Mouse (Mus musculus): ENCODE data around the gene Sorbs2.

The Sorbs2 gene

DNA sequence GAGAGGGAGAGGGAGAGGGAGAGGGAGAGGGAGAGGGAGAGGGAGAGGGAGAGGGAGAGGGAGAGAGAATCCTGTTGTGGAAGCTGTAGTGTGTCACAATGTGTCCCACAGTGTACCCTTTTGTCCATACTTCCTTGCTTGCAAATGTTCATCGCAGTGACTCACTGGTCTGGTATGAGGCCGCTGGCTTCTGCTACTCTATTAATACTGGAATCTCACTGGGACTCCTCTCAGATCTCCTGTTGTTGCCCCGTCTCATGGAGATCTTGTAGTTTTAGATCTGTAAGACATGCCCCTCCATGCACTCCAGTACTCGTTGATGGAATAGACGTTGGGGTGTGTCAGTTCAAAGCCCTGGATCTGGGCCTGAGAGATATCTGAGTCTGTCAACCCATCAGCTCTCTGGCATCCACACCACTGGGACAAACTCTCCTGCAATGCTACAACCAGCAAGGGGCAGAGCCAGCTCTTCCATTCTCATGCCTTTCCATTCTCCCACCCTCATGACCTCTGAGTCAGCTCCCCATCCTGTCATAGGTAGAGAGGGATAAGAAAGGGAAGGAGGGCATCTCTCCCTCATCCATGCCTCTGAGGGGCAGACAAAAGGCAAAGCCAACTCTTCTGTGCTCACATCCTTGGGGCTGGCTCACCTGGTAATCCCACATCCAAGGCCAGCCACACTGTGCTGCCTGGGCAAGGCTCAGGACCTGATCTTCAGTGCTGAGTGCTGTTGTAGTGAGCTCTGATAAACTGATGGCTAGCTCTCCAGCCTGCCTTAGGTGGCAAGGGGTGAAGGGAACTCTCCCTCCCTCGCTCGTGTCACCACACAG, 72.3 kb downstream of the Sorbs2 start:
- no peak for DNase-seq (ENCODE audit: low read depth)

DNA sequence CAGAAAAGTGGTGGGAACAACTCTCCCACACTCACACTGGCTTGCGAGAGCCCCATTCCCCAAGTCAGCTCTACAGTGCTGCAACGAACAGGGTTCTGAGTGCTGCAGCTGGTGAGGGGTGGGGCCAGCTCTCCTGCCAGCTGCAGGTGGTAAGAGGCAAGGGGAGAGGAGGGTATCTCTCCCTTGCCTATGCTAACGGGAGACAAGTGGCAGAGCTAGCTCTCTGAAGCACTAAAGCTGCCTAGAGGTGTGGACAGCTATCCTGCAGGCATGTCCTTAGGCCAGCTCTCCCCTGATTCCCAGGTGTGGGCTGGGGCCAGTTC, 72.9 kb downstream of the Sorbs2 start:
- DNase-seq (ENCODE audit: low read depth) = no peak

DNA sequence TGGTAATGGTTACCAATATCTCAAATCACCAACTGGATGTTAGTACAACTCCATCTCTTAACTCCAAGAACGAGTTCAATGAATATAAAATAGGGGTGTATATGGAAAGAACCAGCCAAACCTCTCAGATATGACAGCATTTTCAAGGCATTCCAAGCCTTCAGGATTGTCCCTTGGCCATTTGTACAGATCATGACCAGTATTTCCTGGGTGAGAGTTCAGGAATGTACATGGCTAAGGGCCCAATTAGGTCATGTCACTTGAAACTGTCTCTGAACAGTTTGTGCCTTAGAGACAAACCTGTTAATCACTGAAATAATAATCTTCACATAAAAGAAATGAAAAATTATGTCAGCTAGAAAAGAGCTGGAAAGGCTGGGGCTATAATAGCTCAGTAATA, 76.3 kb downstream of the Sorbs2 start:
- DNase-seq (ENCODE audit: low read depth) = no peak

DNA sequence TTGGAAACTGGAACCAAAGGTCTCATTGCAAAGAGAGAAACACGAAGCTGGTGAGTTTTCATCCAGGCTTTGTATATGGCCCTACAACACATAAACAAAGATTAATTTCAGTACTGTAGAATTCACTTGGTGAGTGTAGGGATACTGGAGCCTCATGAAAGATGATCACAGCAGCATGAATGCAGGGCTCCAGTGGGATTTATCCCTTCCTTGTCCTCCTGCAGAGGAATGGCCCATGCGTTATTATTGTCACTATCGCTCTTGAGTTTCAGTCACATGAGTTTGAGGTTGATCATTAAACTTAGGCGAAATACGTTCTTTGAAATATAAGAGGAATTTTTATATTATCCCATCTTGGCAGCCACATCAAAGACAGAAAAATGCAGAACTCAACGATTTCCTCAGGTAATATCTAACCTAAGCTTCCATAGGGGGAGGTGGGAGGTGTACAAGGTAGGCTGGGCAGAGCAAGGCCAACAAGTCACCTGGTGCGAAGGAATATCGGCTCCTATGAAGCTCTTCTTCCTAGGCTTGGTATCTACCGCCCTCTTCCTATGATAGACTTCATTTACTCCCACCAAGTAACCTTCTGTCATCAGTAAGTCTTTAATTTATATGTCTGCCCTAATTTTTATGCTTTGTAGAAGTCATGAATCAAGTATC, 76.9 kb downstream of the Sorbs2 start:
- DNase-seq (ENCODE audit: low read depth) = no peak

DNA sequence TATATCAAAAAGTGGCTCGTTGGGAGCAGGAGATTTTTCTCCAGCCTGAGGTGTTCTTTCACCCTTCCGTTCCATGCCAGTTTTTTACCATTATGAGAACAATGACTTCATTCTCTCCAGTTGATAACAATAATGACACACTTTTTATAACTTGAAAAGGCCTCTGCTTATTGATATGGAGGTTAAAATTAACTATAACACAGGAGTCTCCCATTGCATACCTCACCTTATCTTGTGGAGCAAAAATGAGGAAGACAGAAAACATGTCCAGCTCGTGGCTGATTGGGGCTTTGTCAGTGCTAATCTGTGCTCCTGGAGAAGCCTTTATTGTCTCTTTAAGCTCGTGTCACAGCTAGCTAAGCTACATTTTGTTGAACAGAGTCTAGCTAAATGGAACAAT, 77.6 kb downstream of the Sorbs2 start:
- no peak for DNase-seq (ENCODE audit: low read depth)

DNA sequence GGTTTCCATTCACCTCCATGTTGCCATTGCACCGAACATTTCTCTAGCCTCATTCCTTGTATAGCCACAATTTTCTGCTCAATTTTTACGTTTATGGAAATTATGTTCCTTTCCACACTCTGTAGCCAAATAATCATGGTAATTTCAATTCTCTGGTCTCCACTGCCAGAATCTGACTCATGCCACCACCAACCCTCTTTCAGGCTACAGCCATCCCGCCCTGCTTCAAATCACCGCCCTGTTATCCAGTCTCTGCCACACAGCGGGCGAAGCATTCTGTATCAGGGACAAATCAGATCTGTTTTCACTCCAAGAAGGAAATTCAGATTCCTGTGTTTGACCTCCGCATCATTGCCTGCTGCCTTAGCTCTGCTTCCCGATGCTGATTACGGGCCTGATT, 79.4 kb downstream of the Sorbs2 start:
- DNase-seq (ENCODE audit: low read depth) = no peak

DNA sequence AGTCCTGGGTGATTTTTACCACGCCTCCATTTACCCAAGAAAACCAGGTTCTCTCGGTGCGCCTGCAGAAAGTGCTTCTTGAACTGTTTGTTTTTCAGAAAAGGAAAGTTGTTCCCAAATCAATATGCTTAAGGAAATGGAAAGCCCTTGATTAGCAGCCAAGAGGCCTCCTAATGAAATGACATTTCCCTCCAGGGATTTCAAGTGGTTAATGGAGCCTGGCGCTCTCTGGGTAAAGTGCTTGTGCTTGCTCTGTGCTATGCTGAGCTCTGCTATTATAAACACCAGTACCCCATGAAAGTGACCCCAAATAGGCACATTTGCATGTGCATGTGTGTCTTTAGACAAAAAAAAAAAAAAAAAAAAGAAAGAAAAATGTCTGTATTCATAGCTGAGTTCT, 84.3 kb downstream of the Sorbs2 start:
- no peak for DNase-seq (ENCODE audit: low read depth)

DNA sequence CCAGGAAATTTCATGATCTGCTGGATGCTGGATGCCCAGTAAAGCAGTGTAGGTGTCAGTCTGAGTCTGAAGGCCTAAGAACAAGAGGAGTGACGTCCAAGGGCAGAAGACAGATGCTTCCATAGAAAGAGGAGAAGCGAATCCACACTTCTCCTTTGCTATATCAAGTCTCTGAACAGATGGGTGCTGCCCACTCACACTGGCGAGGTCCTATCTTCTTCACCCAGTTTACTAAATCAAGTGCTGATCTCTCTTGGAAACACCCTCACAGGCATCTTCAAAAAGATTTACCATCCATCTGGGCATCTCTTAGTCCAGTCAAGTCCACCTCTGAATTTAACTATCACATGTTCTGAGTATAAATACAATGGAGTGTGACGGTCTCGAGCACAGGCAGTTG, 86.1 kb downstream of the Sorbs2 start:
- no peak for DNase-seq (ENCODE audit: low read depth)

DNA sequence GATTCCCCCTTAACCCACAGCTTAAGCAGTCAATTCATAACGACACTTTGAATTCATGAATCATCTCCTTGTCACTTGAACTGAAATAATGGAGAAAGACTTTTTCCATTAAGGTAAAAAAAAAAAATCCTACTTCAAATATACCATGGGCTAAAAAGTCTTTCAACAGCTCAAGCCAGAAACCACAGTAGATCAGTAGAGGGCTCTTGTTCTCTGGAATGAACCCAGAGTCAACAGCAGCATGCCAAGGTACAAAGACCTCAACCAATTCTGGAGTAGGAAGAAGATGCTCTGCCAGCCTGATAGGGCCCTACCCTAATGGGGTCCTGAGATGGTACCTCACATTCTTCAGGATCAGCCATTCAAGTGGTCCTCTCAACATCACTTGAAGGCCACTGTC, 88.4 kb downstream of the Sorbs2 start:
- DNase-seq (ENCODE audit: low read depth) = no peak

DNA sequence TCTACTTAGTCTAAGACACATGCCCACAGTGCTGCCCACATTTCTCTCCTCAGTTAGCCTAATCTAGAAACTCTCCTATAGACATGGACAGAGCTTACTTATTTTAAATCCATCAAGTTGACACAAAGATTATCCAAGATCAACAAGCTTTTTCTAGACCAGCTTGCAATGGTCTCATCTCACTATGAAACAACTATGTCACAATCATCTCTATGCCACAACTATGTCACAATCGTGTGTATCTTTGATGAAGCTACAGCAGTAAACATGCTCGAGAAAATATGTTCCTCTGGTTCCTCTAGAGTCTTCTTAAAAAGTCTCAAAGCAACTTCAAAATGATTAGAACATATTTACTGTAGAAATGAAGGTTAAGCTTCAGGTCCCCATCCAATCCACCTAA, 89.0 kb downstream of the Sorbs2 start:
- no peak for DNase-seq (ENCODE audit: low read depth)

DNA sequence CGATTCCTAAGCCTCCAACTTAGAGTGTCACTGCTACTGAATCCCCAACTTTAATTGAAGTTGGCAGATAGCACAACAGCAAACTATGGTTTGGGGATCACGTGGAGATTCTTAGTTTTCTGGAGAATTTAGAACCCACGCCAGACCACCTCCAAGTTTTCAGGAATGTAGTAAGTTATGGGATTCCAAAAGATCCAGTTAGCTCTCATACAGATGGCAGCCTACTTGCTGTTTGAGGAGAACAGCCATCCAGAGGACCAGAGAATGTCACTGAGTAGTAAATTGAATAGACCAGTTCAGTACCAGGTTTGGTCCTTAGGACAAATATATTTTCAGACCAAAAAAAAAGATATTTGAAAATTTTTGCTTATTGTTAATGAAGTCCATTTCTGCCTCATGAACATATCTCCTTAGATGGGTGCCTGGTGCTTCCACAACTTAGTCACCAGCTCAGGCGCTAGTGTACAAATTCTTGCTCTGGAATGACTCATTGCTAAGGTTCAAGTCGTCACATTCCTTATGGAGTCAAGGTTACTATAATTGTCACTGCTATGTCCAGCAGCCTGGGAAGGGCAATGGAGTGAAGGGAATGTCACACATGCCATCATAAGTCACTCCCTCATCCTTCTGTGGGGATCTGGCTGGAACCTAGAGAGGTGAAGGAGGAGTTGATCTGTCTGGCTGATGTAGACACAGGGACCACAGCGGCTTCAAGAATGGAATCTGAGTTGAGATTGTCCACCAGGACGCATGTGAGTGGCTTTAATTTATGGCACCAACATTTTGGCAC, 90.2 kb downstream of the Sorbs2 start:
- no peak for DNase-seq (ENCODE audit: low read depth)

DNA sequence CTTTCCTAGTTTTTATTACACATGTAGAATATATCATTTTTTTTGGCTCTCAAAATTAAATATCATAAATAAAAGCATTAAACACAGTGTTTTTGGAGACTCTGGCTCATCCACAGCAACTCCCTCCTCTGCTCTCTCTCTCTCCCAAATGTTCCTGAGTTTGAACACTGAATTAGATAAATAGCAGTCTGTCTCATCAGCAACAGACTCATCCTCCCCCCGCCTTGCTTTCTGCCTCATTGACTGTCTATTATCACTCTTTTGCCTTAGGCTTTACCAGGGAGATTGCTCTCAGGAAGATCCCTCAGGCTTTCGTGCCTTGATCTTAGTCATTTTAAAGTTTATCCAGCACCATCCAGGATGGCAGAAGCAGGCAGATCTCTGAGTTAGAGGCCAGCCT, 91.3 kb downstream of the Sorbs2 start:
- DNase-seq (ENCODE audit: low read depth) = no peak

DNA sequence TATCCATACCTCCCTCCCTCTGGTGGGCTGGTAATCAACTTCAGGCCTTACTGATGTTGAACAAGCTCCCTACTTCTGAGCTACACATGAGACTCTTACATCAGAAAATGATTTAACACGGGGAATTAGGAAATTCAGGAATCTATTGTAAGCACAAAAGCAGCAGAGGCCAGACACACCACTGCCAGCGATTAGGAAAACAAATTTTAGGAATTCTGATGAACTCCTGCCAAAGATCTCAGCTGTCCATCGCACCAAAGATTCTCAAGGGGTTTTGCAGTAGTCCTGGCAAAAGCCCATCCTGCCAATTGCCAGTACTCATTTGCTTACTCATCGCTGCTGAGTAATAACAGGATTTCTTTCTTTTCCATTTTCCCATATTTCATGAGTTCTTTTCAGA, 94.4 kb downstream of the Sorbs2 start:
- no peak for DNase-seq (ENCODE audit: low read depth)

DNA sequence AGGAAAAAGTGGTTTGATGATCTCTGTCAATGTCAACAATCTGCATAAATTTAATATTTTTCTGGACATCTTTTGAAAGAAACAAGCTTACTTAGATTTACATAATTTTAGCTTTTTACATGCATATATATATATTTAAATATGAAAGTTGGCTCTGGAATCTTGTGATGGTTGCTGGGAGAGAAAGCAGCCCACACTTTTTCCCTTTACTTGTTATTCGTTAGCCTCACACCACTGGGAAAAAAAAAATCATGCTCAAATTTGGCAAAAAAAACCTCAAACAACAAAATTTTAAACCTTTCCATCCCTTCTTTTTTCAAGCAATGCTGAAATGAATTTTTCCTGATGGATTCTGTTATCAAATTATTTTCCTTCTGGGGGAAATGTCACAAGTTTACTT, 97.8 kb downstream of the Sorbs2 start:
- no peak for DNase-seq (ENCODE audit: low read depth)

DNA sequence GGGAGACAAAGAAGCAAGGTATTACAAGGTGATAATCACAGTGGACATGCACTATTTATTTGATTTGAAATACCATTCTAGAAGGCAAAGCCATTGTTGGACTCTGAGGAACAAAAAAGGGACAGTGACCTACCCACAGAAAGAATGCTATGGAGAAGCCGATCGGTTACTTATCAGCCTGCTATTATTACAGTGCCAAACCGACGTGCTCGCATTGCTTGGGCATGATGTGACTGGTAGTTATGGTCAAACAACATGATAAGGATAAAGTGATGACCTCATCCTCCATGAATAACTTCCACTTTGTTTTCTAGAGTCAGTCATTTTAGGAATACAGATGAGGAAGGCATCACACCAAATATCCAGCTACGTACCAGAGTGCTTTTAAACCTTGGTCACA, 99.4 kb downstream of the Sorbs2 start:
- DNase-seq (ENCODE audit: low read depth) = no peak

DNA sequence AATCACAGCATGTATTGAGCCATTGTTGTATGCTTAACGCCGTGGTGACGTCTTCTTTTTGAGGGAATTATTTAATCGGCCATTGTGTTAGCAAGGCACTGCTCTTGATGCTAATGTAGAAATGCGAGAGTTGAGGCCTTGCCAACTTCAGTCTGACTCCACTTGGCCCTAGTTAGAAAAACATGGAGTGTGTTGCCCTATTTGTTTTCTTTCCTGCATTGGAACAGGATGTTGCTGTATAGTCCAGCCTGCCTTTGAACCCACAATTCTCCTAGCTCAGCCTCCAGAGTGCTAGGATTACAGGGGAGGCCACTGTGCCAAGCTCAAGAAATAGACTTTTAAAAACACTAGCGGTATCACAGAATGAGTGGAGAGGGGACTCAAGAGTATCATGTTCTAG, 100.8 kb downstream of the Sorbs2 start:
- no peak for DNase-seq (ENCODE audit: low read depth)

DNA sequence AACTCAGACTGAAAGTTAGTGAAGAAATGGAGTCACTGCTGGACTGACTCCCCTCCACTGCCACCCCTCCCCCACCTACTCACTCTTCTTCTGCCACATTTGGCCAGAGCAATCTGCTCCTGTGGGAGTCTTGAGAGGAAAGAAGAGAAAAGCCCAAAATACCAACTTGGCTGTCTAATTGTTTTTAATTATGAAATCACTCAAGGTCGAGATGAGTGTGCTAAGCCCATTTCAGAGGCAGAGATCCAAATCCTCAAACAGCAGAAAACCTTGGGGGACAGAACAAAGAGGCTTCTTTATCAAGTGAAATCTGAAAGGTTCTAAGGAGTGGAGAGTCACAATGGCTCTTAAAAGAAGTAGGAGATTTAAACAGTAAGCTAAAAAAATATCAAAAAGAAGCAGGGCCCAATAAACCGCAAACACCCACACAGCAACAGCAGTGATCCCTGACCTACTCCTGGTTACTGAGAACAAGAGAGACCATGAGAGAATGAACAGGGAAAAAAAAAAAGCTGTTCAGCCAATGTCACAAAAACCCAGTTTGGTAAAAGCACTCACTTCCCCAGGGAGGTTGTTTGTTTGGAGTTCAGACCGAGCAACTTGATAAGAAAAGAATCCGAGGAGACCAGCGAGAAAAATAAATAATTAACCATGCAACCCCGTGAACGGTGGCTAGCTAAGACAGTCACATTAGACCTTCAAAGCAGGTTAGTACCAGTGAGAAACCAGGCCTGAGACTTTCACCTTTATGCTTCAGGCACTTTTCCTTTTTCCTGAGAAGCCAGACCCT, 103.0 kb downstream of the Sorbs2 start:
- no peak for DNase-seq (ENCODE audit: low read depth)

DNA sequence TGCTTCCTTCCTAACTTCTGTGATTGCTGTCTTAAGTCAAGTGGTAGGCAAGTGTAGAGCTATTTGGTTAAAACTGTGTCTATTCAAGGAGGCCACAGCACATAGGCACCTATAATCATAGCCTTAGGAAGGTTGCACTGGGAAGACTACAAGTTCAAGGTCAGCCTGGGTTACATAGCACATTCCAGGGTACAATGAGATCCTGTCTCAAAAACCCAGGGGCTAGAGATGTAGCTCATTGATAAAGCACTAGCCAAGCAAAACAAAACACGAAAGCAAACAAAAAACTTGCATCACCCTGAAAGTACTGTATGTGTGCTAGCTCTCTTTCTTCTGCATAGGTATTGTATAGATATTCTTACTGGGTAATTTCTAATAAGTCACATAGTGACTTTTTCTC, 103.7 kb downstream of the Sorbs2 start:
- no peak for DNase-seq (ENCODE audit: low read depth)

DNA sequence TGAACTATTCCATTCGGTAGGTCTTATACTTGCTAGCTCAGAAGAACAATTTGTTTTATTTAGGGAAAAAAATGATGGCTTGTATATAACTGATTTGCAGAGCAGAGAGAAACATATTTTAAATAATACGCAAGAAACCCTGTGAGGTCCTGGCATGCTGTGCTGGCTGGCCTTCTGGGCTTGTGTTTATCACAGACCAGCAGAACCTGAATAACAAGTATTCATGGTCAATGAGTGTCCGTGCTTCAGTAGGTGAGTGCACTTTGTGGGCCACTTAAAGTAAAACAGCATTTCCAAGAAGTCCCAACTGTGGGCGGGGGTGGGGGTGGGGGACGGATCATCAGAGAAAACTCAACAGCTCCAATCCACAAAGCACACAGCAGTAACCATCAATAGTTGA, 107.0 kb downstream of the Sorbs2 start:
- no peak for DNase-seq (ENCODE audit: low read depth)

DNA sequence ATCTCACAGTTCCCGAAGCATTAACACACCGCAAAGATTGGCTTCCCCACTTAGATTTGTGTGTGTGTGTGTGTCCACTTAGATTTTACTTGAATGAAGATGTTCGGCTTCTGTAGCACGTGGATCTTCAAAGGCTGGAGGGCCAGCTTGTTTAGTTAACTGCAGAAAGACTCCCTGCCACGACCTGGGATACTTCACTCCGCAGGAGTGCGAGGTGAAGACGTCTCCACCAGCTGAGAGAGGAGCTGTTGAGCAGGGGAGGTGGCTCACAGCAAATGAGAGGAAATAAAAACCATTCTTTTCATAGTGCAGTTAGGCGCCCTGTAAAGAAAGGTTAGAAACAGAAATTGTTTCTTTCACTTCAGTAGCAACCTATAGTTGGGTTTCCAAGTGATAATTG, 107.5 kb downstream of the Sorbs2 start:
- DNase-seq (ENCODE audit: low read depth) = no peak

DNA sequence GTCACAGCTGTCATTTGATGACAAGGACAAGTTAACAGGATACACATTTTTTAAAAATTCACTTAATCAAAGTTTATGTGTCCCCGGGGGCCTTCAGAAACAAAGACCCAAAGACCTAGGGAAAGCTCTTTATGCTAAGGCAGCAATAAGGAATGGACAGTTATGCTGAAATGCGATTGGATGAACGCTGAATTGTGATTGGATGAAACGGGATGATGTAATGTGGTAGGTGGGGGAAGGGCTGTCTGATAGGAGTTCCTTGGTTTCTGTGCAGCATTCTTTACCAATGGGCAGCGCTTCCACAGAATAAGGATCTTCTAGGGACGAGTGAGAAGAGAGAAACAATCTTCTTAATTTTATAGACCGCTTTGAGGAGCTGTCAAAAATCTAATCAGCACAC, 108.0 kb downstream of the Sorbs2 start:
- DNase-seq (ENCODE audit: low read depth) = no peak

DNA sequence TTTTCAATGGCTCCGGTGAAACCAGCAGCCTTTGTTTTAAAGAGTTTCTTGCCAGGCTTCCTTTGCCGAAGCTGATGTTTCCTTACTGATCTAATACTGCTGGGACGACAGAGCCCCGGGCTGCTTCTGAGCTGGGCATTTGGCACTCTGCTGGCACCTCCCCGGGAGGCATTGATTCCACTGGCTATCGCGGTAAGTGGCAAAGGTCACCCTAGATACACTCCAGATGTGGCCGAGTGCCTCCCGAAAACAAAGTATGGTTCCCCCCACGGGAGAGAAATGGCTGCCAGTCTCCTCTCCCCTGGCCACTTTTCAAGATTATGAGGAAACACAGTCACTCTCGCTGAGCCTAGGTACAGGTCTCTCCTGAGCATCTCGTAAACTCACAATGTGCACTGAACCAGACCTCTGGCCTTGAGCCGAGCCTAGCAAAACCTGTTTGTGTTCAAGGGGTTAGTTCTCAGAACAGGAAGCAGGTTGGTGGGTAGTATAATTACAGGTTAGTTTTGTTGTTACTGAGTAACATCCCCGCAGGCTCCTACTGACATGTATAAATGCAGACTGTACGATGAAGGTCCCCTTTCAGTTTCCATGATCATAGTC, 114.1 kb downstream of the Sorbs2 start:
- DNase-seq (ENCODE audit: low read depth) = no peak

All from c-Kit-positive CD71-negative TER-119-negative erythroid progenitor cells, embryonic 14.5 days (primary cell).